Mouse (Mus musculus) bone marrow macrophage, adult 2 months (primary cell): ENCODE measurements around the gene Tbc1d14.

ENCODE experiments used
- CTCF ChIP-seq: IDR thresholded peaks from 2 replicates; pipeline ENCODE4 v1.5.1; 2012; ENCODE audit warnings: low read depth, mild to moderate bottlenecking, low read length, moderate library complexity
- POLR2A ChIP-seq: IDR thresholded peaks from 2 replicates; pipeline ENCODE4 v1.6.1; 2012; ENCODE audit warnings: mild to moderate bottlenecking, low read depth, low read length, borderline replicate concordance

- TF ChIP-seq CTCF (no peak), POLR2A (no peak)
Measured at GRCm38 (mm10) chr5:36620409-36621057, 27.5 kb upstream of the Tbc1d14 start.
